Mouse (Mus musculus) liver, adult 2 months (tissue): ENCODE results near the gene Gm49711.

ENCODE experiments used
- CTCF ChIP-seq: fragments of 200-500 bp; IDR thresholded peaks from 2 replicates; pipeline ENCODE4 v1.5.1; 2011; ENCODE audit warnings: low read depth, low read length, control low read depth
- POLR2A ChIP-seq: fragments of 200-500 bp; IDR thresholded peaks from 2 replicates; pipeline ENCODE4 v1.6.1; 2011; ENCODE audit warnings: low read length, control low read depth; ENCODE audit not compliant: insufficient read depth; ENCODE audit errors: extremely low read depth

GRCm38 (mm10) chr16:92099598-92099997, 41.5 kb downstream of the Gm49711 start:
- TF ChIP-seq CTCF: no peak
- no peak for TF ChIP-seq POLR2A
